Mouse (Mus musculus) hindbrain, embryonic 14.5 days (tissue): ENCODE measurements at regions not wholly inside any gene's neighbourhood (a gene's known extent, or its start where the extent isn't known, plus 50 kb on each side); places are given as distances from the start of the nearest gene placed in this dataset.
A peak's percentile ranks its signal among the peaks of the same experiment; 100 is the strongest.

Source experiments
- ATAC-seq: fragments of 200-750 bp; cut with Nextera tagmentation; 2 replicates; pipeline ENCODE4 v1.8.0; 2017; ENCODE audit warnings: moderate number of reproducible peaks, mild to moderate bottlenecking, moderate TSS enrichment, moderate library complexity; ENCODE audit not compliant: low FRiP score
- DNase-seq: peaks from one replicate; pipeline ENCODE4 v3.0.0-alpha.2; 2015; ENCODE audit warnings: low spot score
- H3K27ac ChIP-seq: fragments of 300-500 bp; sonication (generic); 2 replicates; pipeline ENCODE4 v1.5.1; 2014; ENCODE audit warnings: mild to moderate bottlenecking, moderate library complexity
- H3K27me3 ChIP-seq: fragments of 300-500 bp; sonication (generic); 2 replicates; pipeline ENCODE4 v1.6.1; 2014; ENCODE audit warnings: mild to moderate bottlenecking, low read length, mixed read lengths; ENCODE audit not compliant: control insufficient read depth, insufficient read depth
- H3K36me3 ChIP-seq: fragments of 300-500 bp; sonication (generic); replicated peaks from 2 replicates; pipeline ENCODE4 v1.6.1; 2014; ENCODE audit not compliant: control insufficient read depth, insufficient read depth
- H3K4me1 ChIP-seq: fragments of 300-500 bp; sonication (generic); replicated peaks from 2 replicates; pipeline ENCODE4 v1.6.1; 2014; ENCODE audit warnings: antibody characterized with exemption, low read length, mixed read lengths; ENCODE audit not compliant: control insufficient read depth, insufficient read depth
- H3K4me2 ChIP-seq: fragments of 300-500 bp; sonication (generic); replicated peaks from 2 replicates; pipeline ENCODE4 v1.6.1; 2014; ENCODE audit warnings: mild to moderate bottlenecking, moderate library complexity
- H3K4me3 ChIP-seq: fragments of 300-500 bp; sonication (generic); replicated peaks from 2 replicates; pipeline ENCODE4 v1.5.1; 2014; ENCODE audit warnings: mild to moderate bottlenecking, low read length
- H3K9ac ChIP-seq: fragments of 300-500 bp; sonication (generic); 2 replicates; pipeline ENCODE4 v1.6.1; 2014
- H3K9me3 ChIP-seq: fragments of 300-500 bp; sonication (generic); 2 replicates; pipeline ENCODE4 v1.6.1; 2016; ENCODE audit warnings: low read length; ENCODE audit not compliant: control insufficient read depth
- WGBS: fragments of 180-500 bp; shearing (Covaris S2); extraction: QIAGEN DNeasy Blood & Tissue Kit; methylation state at CpG from one replicate; pipeline ENCODE4 v1.1.7; 2014; 5-methylcytosine and 5-hydroxymethylcytosine counted together

GRCm38 (mm10) chr10:10116442-10116841 is 215.6 kb upstream of the Stxbp5 start:
- DNase-seq (no peak), ATAC-seq (no peak)
- no peak overlapping the region for H3K4me2 ChIP-seq
- no peak overlapping the region for H3K27ac ChIP-seq
- no peaks in the 10 kb centered on the region for H3K27me3 ChIP-seq
- H3K4me3 ChIP-seq: no peak overlapping the region
- no peaks in the 10 kb centered on the region for H3K36me3 ChIP-seq
- no peaks in the 10 kb centered on the region for H3K4me1 ChIP-seq
- H3K9ac ChIP-seq: no peak overlapping the region
- 82% methylated on average over 2 of the region's 2 CpGs for whole genome bisulfite sequencing
- no peaks in the 10 kb centered on the region for H3K9me3 ChIP-seq

GRCm38 (mm10) chr10:10113256-10113655 is 212.4 kb upstream of the Stxbp5 start:
- ATAC-seq (no peak), DNase-seq (no peak)
- no peaks in the 10 kb centered on the region for H3K9me3 ChIP-seq
- no peaks in the 10 kb centered on the region for H3K27me3 ChIP-seq
- no peak overlapping the region for H3K4me2 ChIP-seq
- H3K9ac ChIP-seq: no peak overlapping the region
- H3K27ac ChIP-seq: no peak overlapping the region
- no peaks in the 10 kb centered on the region for H3K4me1 ChIP-seq
- H3K36me3 ChIP-seq: no peaks in the 10 kb centered on the region
- H3K4me3 ChIP-seq: no peak overlapping the region

DNA sequence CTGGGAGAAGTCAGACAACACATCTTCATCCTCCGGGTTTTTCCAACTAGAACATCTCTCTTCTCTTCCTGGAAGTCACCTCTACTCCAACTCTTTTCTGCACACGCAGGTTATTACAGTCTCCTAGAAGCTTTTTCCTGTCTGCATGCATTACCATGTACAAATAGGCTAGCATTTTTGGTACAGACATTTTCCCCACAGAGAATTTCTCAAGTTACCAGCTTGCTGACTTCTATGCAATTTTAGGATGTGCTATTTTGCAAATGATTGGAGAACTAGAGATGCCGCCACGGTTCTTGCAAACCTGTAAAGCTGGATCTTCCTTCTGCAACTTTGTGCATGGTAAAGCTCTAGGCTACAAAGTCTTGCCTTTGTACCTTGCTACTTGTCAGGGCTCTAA is 210.2 kb upstream of the Stxbp5 start:
- Histone ChIP-seq H3K27ac (no peak overlapping the region), H3K9me3 (no peaks in the 10 kb centered on the region), H3K9ac (no peak overlapping the region), H3K4me2 (no peak overlapping the region), H3K27me3 (no peaks in the 10 kb centered on the region), H3K36me3 (no peaks in the 10 kb centered on the region), H3K4me1 (no peaks in the 10 kb centered on the region), H3K4me3 (no peak overlapping the region)
- DNase-seq (no peak), ATAC-seq (no peak)
- WGBS: 95% methylated on average over 4 of the region's 4 CpGs

DNA sequence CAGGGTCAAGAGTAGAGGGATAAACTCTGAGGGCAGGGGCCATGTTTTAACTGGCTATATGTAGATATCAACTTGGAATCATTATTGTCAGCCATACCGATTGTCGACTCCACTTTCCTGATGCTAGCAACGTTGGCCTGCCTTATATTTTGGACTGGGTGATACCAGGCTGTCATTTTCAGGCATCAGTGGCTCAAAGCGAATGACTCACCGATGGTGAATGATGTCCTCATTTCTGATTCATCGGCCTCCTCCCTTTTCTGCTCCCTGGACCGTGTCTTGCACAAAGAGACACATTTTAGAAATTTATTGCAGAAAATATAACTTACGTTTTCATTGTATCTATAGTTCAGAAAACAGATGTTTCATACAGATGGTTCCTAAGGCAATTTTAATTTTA is 209.0 kb upstream of the Stxbp5 start:
- Histone ChIP-seq H3K9me3 (no peaks in the 10 kb centered on the region), H3K4me1 (no peaks in the 10 kb centered on the region), H3K27me3 (no peaks in the 10 kb centered on the region), H3K9ac (no peak overlapping the region), H3K4me2 (no peak overlapping the region), H3K4me3 (no peak overlapping the region), H3K36me3 (no peaks in the 10 kb centered on the region), H3K27ac (no peak overlapping the region)
- DNase-seq (no peak), ATAC-seq (no peak)
- 77% methylated on average over 8 of the region's 8 CpGs for WGBS

GRCm38 (mm10) chr10:10107123-10107525 is 206.2 kb upstream of the Stxbp5 start:
- no peaks in the 10 kb centered on the region for H3K9me3 ChIP-seq
- DNase-seq (peak; percentile 53), ATAC-seq (peak; percentile 88)
- no peak overlapping the region for H3K4me2 ChIP-seq
- no peaks in the 10 kb centered on the region for H3K27me3 ChIP-seq
- WGBS: 23% methylated on average over 3 of the region's 3 CpGs
- H3K4me3 ChIP-seq: no peak overlapping the region
- no peak overlapping the region for H3K27ac ChIP-seq
- no peaks in the 10 kb centered on the region for H3K4me1 ChIP-seq
- H3K36me3 ChIP-seq: no peaks in the 10 kb centered on the region
- H3K9ac ChIP-seq: no peak overlapping the region

DNA sequence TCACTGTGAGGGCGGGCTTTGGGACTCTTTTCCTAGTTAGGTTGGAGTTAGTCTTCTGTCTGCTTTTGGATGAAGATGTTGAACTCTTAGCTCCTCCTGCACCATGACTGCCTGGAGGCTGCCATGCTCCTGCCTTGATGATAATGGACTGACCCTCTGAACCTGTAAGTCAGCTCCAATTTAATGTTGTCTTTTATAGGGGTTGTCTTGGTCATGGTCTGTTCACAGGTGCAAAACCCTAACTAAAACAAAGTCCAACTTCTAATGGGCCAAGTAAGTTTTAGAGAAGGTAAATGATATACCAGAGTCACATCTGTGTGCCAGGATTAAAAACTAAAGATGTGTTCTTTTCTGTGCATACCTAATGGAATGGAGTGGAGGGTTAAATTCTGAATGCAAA is 205.8 kb upstream of the Stxbp5 start:
- H3K4me3 ChIP-seq: no peak overlapping the region
- no peaks in the 10 kb centered on the region for H3K36me3 ChIP-seq
- no peaks in the 10 kb centered on the region for H3K4me1 ChIP-seq
- H3K9me3 ChIP-seq: no peaks in the 10 kb centered on the region
- no peaks in the 10 kb centered on the region for H3K27me3 ChIP-seq
- DNase-seq (no peak), ATAC-seq (no peak)
- 88% methylated on average over 1 of the region's 1 CpGs for WGBS
- no peak overlapping the region for H3K27ac ChIP-seq
- H3K9ac ChIP-seq: no peak overlapping the region
- no peak overlapping the region for H3K4me2 ChIP-seq

DNA sequence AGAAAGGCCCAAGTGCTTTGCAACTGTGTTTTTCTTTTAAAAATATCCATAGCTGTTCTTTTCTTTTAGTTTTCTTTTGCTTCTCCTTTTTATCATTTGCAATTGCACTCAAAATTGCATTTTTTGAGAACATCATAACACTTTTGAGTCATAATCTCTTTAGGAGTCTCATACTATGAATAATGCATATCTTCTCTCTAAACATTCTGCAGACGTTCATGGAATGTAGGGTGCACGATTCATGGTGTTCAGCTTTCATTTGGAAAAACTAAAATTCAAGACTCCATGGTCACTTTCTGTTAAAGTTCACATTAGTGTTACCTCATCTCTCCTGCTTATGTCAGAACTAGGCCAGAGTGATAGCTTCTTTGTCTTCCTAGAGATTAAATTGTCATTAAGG is 200.8 kb upstream of the Stxbp5 start:
- H3K36me3 ChIP-seq: no peaks in the 10 kb centered on the region
- H3K4me2 ChIP-seq: no peak overlapping the region
- H3K9ac ChIP-seq: no peak overlapping the region
- no peaks in the 10 kb centered on the region for H3K27me3 ChIP-seq
- DNase-seq (no peak), ATAC-seq (no peak)
- H3K4me1 ChIP-seq: no peaks in the 10 kb centered on the region
- no peaks in the 10 kb centered on the region for H3K9me3 ChIP-seq
- WGBS: 78% methylated on average over 2 of the region's 2 CpGs
- no peak overlapping the region for H3K27ac ChIP-seq
- H3K4me3 ChIP-seq: no peak overlapping the region

DNA sequence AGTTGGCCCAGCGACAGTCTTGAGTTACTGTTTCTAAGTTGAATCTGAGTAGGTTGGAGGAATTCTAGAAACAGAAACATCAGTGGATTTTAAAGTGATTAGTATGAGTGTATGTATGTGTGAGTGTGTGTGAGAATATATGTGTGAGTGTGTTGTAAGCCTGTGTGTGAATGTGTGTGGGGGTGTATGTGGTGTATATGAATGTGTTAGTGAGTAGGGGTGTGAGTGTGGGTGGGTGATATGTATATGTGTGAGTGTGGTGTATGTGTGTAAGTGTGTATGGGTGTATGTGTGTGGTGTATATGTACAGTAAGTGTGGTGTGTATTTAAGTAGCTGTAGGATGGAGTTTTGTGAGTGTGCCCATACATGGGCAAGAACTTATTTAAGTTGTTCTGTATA is 197.6 kb upstream of the Stxbp5 start:
- no peak overlapping the region for H3K9ac ChIP-seq
- WGBS: 94% methylated on average over 1 of the region's 1 CpGs
- no peaks in the 10 kb centered on the region for H3K9me3 ChIP-seq
- no peaks in the 10 kb centered on the region for H3K4me1 ChIP-seq
- DNase-seq: no peak
- no peak overlapping the region for H3K4me3 ChIP-seq
- no peaks in the 10 kb centered on the region for H3K36me3 ChIP-seq
- H3K4me2 ChIP-seq: no peak overlapping the region
- no peak for ATAC-seq
- no peak overlapping the region for H3K27ac ChIP-seq
- no peaks in the 10 kb centered on the region for H3K27me3 ChIP-seq

DNA sequence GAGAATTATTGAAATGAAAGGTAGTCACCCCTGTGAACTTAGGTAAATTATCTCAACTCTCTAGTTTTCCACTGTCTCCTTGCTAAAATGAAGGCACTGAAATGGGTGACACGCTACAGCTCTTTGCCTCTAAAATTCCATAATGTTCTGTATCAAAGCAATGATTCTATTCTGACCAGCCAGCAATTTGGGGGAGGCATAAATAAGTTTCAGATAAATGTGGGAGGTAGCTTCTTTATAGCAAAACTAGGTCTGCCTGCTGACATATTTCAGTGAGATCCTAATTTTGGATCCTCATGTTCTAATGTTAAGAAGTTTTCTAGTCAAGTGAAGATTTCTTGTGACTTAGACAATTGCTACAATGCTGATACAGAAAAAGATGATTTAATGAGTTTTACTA is 193.2 kb upstream of the Stxbp5 start:
- no peak overlapping the region for H3K4me2 ChIP-seq
- H3K27me3 ChIP-seq: no peaks in the 10 kb centered on the region
- DNase-seq (no peak), ATAC-seq (no peak)
- H3K9me3 ChIP-seq: no peaks in the 10 kb centered on the region
- no peak overlapping the region for H3K27ac ChIP-seq
- H3K4me3 ChIP-seq: no peak overlapping the region
- no peaks in the 10 kb centered on the region for H3K4me1 ChIP-seq
- no peak overlapping the region for H3K9ac ChIP-seq
- no peaks in the 10 kb centered on the region for H3K36me3 ChIP-seq
- WGBS: 88% methylated on average over 1 of the region's 1 CpGs

DNA sequence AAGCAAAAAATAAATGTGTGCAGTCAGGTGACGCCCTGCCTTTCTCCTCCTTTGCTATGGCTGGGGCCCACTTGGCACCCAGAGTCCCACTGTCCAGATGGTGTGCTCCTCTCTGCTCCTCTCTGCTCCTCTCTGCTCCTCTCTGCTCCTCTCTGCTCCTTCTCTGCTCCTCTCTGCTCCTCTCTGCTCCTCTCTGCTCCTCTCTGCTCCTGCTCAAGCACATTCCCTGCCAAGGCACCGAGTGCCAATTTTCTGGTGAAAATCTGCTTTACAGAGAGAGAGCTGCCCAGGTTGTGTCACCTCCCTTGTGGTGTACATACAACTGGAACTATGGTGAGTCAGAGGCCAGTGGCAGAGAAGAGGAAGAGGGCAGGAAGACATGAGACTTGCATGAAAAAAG is 192.8 kb upstream of the Stxbp5 start:
- Histone ChIP-seq H3K27ac (no peak overlapping the region), H3K4me3 (no peak overlapping the region), H3K36me3 (no peaks in the 10 kb centered on the region), H3K4me2 (no peak overlapping the region), H3K9me3 (no peaks in the 10 kb centered on the region), H3K4me1 (no peaks in the 10 kb centered on the region), H3K27me3 (no peaks in the 10 kb centered on the region), H3K9ac (no peak overlapping the region)
- WGBS: 72% methylated on average over 2 of the region's 2 CpGs
- ATAC-seq (no peak), DNase-seq (no peak)
